Mouse (Mus musculus) right cerebral cortex, adult 18-20 months (tissue): Measurements from ENCODE around the gene Ust.

Experiments
- DNase-seq: peaks from one replicate; pipeline ENCODE4 v3.0.0; 2022; ENCODE audit warnings: mixed read lengths

Gene Ust

DNA sequence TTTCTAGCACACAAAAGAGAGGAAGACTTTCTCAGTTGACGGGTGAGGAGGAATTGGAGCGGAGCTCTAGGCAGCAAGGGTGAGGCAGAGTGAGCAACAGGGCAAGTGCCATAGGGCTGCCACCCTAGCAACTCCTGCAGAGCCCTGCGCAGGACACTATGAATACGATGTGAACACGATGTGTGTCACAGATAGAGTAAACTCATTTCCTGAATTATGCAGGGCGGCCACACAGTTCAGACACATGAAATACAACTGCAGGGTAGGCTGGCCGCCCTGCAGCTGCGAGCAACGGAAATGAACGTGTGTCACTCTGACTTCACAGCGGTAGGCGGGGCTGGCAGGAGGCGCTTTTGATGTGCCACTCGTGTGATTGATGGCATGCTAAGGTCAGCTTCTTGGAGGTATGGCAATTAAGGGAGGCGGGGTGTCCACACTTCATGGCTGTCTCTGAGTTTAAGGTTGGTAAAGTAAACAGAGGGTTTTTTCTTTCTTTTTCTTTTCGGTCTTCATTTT lies 304.7 kb downstream of the Ust start:
- DNase-seq: no peak

DNA sequence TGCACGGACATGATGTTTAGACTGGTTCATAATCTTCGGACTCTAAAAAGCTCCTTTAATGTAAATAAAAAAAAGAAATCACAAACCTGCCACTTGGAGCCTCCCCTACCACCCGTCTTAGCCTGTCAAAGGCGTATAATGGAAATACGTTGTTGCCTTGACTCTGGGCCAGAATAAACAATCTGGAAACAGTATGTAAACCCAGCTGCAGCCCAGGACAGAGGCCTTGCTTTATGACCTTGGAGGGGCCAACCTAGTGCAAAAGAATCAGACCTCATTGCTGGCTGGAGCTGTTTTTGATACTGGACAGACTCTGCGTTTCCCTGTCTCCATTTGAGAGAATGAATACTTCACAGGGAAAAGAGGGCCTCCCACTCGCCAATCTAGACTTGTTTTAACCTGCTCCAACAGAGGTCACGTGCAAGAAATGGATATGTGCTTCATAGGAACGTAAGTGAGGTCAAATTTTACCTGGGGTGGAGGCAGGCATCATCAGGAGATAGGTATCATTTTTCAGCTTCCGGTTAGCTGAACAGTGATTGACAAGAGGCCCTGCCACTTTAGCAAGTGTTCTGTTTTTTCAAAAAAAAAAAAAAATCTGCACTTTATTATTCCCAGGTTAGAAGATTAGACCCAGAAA lies 305.2 kb downstream of the Ust start:
- DNase-seq: no peak

- DNase-seq: no peak
These were observed 305.9 kb downstream of the Ust start for GRCm38 (mm10) chr10:8212611-8213226.

- DNase-seq: no peak
These were observed 306.9 kb downstream of the Ust start for GRCm38 (mm10) chr10:8211694-8212093.

GRCm38 (mm10) chr10:8210366-8210765 lies 308.3 kb downstream of the Ust start:
- no peak for DNase-seq

DNA sequence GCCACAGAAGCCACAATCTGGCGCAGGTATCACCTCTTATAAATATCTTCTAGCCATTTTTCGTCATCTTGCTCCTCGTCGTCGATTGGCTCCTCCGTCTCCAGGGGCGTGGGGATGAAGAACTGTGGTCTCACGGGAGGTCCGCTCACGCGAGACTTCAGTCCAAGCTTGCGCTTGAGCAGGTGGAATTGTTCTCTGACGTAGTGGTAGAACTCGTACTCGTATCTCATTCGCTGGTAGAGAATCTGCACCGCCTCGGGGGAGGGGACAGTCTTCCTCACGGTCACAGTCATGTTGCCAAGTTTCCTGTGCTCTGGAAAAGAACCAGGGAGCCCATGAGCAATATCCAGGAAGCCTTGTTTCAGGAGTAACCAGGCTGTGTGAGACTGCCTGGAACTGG lies 311.3 kb downstream of the Ust start:
- no peak for DNase-seq

GRCm38 (mm10) chr10:8203681-8204080 lies 314.9 kb downstream of the Ust start:
- no peak for DNase-seq

- no peak for DNase-seq
These were observed 318.8 kb downstream of the Ust start for GRCm38 (mm10) chr10:8199816-8200215.

DNA sequence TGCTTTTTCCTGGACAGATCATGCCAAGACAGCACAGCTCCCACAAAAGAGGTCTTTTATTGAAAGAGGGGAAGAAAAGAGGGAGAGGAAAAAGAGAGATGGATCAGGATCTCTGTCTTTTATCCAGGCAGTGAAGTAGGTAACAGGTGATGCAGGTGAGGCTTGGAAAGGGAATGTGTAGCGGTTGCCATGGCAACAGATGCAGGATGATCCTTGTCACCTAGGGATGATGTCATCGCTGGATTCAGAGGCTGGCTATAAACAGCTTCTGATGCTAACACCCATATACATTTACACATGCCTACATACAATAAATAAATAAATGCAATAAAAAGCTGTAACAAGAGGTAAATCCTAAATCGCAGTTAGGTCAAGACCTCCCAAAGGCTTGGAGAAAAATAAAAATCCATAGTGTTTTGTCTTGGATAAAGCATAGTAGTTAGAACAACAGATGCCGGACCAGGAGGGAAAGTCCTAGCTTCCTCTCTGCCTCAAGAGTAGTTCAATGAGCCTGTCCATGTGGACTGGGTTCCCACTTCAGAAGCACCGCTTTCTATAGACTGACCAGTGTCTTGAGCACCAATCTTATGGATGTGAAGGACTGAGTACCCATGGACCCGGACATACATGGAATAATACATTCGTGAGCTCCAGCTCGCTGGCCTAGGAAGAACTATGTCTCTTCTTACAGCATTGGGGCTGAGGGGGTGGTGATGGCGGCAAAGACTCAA lies 319.4 kb downstream of the Ust start:
- DNase-seq: no peak

DNA sequence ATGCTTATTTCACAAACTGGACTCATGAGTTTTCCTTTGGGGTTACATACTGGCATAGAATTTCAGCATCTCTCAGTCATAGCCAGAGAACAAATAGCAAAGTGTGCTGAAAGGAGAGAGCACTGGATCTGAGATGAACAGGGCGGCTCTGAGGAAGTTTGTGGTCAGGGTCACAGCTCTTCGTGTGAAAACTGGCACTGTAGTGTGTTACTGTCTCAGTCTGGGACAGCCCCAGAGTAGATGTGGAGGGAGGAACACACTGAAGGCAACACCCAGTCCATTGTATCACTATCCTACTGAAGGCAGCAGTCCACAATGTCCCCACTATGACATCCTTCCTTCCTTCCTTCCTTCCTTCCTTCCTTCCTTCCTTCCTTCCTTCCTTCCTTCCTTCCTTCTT lies 321.0 kb downstream of the Ust start:
- DNase-seq: no peak

DNA sequence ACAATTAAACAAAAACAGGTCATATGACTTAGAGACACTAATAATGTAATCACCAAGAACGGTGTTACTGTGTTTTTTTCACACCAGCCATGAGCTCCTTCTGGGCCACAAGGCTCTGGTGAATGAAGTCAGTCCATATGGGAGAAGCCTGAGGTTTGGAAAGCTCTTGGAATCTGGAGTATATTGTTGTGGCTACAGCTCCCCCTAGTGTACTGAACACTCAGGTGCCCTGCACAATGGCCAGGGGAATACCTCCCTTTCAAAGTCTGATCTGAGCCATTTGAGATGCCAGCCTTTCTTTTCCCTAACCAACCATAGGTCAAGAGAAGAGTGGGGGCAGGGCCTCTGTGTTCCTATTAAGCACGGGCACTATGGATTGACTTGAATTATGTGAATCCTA lies 322.3 kb downstream of the Ust start:
- peak; percentile 78 for DNase-seq

- no peak for DNase-seq
These were observed 322.9 kb downstream of the Ust start for GRCm38 (mm10) chr10:8195730-8196129.

DNA sequence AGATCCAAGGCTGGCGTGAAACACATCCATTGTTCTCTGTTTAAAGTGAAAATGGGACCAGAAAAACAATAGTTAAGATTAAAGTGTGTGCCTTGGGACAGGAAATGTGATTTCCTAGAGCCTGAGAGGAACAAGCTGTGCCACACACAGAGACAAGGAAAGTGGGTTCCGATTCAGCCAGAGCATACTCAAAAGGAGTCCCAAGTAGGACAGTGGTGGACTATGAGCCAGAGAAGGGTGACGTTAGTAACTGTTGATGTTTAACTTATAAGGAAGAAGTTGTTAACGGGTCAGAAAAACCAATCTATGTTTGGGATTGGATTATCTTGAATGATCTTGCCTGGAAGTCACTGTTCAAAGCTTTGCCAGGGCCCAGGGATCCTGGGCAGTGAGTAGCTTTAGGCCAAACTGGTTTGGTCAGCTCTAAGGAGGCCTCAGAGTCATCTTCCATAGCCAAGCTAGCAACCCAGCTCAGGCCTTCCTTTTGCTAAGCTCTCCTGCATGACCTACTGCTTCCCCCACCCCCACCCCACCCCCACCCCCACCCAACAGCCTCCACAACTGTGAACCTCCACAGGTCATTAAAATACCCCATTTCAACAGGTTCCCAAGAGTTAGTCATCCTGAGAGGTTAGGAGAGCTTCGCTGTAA lies 329.2 kb downstream of the Ust start:
- DNase-seq: no peak

GRCm38 (mm10) chr10:8185586-8185985 lies 333.0 kb downstream of the Ust start:
- no peak for DNase-seq

DNA sequence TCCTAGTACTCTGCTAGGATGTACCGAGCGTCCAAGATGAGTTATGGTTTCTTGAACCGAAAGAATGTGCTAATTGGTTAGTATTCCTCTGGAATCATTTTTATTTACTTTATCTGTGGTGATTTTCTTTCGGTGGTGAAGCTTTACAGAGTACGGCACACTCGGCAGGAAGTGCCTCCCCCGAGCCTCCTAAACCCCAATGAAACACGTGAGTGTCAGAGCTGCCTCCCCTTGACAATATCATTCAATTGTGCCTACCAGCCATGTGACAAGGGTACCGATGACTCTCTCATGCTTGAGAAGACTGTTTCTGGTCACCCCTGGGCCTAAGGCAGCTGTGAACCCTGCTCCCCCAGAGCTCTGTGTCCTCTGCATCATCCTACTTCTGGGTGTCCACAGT lies 333.9 kb downstream of the Ust start:
- DNase-seq: no peak

DNA sequence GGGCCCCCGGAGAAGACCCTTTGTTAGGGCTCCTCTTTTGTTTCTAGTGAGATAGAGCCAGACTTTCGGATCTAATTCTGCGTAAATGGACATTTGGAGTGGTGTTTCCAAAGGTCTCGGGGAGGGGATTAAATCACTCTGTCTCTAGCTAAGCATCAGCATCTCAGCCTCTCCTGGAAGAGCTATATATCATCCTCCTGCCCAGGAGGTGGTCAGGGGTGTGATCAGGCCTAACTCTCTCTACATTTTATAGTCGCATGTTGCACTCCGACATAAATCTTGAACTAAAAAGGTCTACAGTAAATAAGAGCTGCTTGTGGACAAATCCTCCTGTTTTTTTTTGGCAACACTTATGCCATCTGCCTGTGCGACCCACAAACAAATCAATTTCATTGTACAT lies 335.5 kb downstream of the Ust start:
- DNase-seq: no peak

GRCm38 (mm10) chr10:8181596-8182185 lies 336.9 kb downstream of the Ust start:
- DNase-seq: no peak

DNA sequence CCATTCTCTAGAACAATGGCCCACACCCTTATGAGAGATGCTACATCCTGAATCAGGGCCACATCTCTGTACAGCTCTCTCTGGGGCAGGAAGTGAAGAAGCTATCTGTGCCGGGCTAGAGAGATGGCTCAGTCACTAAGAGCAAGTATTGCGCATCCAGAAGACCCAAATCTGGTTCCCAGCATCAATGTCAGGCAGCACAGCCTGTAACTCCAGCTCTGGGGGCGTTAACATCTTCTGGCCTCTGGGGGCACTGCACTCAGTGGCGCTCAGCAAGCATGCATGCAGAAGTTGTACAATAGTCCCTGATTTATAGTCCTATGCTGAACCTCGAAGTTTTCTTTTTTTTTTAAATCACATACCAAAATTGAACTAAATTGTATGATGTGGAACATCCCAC lies 341.0 kb downstream of the Ust start:
- no peak for DNase-seq

- peak; percentile 26 for DNase-seq
These were observed 342.1 kb downstream of the Ust start for GRCm38 (mm10) chr10:8176351-8177053.

DNA sequence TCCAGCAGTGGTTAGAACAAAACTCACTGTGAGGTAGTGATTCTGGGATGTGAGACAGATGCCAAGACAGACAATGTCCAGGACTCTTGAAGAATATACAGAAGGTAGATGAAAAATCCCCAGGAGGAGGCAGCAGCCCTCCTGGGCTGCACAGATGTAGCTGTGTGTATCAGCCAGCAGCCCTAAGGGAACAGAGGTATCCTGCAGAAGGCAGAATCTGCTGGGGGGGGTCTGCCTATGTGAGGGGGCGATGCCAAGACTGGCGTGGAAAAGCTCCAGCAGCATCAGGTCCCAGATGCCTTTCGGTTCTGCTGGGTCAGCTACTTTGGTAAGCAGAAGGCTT lies 342.6 kb downstream of the Ust start:
- DNase-seq: no peak

GRCm38 (mm10) chr10:8174697-8175096 lies 343.9 kb downstream of the Ust start:
- no peak for DNase-seq

DNA sequence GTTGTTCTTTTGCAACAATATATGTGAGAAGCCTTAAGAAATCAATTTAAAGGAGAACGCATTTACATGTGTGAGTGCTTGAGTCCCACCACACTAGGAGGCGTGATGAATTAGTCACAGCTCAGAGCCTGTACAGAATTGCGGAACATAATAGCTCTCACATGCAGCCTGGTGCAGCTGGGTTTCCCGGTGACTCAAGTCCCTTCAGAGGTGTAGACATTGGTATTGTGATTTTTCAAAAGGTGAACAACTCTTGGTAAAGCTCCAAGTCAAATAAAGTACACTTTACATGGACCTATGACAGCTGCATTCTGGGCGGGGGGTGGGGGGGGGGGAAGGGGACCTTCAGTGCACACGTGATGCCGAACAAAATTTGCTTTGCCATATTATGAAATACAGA lies 344.4 kb downstream of the Ust start:
- DNase-seq: peak; percentile 58

- no peak for DNase-seq
These were observed 345.6 kb downstream of the Ust start for GRCm38 (mm10) chr10:8173032-8173431.
